Mouse (Mus musculus) bone marrow, adult 2 months (tissue): ENCODE measurements around the gene Nfkb1.

Experiments used
- CTCF ChIP-seq: fragments of 200-500 bp; IDR thresholded peaks from 2 replicates; pipeline ENCODE4 v1.5.1; 2011; ENCODE audit warnings: low read length, control low read depth; ENCODE audit not compliant: control insufficient read depth, insufficient read depth
- POLR2A ChIP-seq: fragments of 200-500 bp; IDR thresholded peaks from 2 replicates; pipeline ENCODE4 v1.6.1; 2011; ENCODE audit warnings: low read depth, mild to moderate bottlenecking, control low read depth, low read length, borderline replicate concordance; ENCODE audit not compliant: control insufficient read depth

DNA sequence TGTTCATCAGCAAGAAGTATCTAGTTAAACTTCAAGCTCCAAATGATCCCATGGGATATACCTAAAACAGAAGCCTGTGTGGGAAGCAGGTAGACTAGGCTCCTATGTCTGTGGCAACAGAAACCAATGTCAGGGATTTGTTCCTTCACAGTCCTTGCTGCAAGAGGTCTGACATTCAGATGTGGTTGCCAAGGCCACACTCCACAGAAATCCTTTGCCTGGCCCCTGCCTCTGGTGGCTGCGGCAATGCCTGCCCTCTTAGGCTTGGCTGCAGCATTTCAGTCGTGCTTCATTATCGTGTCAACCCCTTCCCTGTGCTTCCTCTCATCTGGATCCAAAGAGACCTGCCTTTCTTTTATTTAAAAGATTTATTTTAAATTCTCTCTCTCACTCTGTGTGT is 1.7 kb upstream of the Nfkb1 start:
- TF ChIP-seq CTCF (no peak), POLR2A (no peak)
